Mouse (Mus musculus) WW6 (cell line): Measurements from ENCODE around the gene Ybx2.
"Not testable (repeated sequence)": the region's sequence is repeated elsewhere in the genome, so short reads cannot be mapped to it uniquely, and the experiment has no call there.

Experiments
- DNase-seq: peaks from one replicate; pipeline ENCODE4 v3.0.0-alpha.2; 2013; ENCODE audit warnings: low read depth, low spot score

Ybx2 gene

GRCm38 (mm10) chr11:69934681-69935080 is 915 bp upstream of the Ybx2 start:
- DNase-seq, result no peak

DNA sequence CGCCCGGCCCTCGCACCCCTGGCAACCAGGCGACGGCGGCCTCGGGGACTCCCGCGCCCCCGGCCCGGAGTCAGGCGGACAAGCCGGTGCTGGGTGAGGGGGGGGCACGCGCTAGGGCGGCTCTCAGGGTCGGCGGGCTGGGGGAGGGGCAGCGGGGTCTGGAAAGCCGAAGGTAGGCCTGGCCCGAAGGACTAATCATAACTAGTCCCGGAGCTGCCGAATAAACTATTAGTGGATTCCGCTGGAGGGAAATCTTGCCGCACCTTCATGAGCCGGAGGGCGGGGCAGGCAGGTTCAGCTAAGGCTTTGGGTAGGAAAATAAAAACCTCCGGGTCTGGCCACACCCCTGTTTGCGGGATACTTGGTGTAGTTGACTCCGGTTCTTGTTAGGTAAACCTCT is 560 bp downstream of the Ybx2 start:
- no peak for DNase-seq

- no peak for DNase-seq
Observed at GRCm38 (mm10) chr11:69936714-69937347, 1.2 kb downstream of the Ybx2 start.

DNA sequence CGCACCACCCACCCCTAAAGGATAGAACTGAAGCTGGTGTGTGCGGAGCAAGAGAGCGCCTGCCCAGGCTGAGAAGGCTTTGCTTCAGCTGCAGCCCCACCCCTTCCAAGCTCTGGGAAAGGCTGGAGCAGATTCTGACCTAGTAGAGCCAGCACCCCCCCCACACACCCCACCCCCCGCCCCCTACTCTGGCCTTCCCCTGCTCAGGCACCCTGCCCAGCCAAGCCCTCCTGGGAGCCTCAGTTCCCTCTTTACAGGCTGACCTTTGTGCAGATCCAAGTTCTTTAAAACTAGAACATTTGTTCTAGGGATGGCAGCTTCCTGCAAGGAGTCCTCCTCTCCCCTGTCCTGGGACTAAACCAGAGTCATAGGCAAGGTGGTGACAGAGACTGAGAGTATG is 1.8 kb downstream of the Ybx2 start:
- no peak for DNase-seq

DNA sequence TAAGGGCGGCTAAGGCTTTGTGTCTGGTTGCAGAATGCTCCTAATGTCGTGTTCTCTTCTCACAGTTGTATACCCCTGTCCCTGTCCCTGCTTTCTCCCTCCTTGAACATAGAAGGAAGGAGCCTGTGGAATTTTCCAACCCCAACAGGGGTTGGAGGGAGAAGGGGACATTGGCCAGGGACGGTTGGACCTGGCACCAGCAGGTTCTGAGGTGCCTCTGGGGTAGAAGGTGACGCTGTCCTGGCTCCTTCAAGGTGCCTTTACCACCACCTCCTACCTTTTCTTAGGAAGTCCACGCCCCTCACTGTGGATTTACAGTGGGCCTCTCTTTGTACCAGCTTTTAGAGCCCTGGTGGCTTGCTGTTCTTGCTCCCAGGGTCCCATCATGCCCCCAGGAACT is 2.2 kb downstream of the Ybx2 start:
- no peak for DNase-seq

GRCm38 (mm10) chr11:69938401-69938979 is 2.9 kb downstream of the Ybx2 start:
- DNase-seq, result no peak

- DNase-seq, result no peak
Observed at GRCm38 (mm10) chr11:69939181-69939580, 3.6 kb downstream of the Ybx2 start.

DNA sequence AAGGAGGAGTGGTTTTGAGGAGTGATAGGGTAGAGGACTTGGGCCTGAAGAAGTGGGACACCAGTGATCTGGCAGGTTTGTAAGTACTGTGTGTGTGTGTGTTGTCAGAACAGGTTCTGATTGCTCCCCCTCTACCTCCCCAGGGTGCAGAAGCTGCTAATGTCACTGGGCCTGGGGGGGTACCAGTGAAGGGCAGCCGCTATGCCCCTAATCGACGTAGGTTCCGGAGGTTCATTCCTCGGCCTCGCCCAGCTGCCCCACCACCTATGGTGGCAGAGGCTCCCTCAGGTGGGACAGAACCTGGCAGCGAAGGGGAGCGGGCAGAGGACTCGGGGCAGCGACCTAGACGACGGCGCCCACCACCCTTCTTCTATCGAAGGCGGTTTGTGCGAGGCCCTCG is 4.1 kb downstream of the Ybx2 start:
- DNase-seq, result no peak

DNA sequence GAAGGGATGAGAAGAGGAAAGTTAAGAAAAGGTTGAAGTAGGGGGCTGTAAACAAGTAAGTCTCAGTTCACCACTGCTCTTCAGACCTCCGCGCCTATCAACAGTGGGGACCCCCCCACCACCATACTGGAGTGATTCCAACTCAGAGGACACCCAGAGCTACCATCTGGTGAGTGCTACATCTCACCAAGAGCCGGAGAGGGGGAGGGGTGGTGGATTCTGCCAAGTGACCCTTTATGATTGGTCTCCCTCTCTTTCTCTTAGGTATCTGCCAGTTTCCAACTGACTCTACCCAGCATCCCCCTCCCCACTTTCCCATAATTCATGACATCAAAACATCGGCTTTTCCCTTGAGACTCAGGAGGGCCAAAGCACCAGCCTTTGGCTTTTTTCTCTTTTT is 5.4 kb downstream of the Ybx2 start:
- DNase-seq, result no peak

- no peak for DNase-seq
Observed at GRCm38 (mm10) chr11:69945216-69945615, 9.6 kb downstream of the Ybx2 start.

GRCm38 (mm10) chr11:69945997-69946891 is 10.6 kb downstream of the Ybx2 start:
- no peak for DNase-seq

- no peak for DNase-seq
Observed at GRCm38 (mm10) chr11:69947337-69948065, 11.9 kb downstream of the Ybx2 start.

DNA sequence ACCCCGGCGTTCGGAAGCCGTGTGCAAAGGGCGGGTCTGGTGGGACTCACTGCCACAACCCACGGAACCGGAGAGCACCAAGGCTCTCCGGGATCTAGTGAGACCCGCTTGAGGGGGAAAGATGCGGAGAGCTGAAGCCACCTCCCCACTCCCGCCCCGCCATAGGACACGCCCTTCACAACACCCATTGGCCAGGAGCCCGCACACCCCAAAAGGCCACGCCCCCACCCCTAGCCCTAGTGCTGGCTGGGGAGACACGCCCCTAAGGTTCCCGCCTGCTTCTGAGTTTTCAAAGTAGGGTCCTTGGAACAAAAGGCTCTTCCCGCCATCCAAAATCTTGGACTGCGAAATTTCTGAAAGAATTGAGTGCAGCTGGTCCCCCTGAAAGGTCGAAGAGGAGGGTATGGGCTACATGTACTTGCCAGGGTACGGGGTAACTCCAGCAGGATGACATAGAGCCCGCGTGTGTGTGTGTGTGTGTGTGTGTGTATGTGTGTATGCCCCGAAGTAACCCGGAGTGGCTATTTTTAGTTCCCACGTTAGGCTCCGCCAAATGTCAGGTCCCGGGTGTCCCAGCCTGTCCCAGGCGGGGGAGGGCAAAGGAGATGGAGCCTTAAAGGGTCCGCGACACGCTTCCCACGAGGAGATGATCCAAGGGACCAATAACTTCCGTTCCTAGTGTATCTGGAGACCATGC is 12.6 kb downstream of the Ybx2 start, which contains the start of gene Slc2a4:
Gene Slc2a4 (minus strand): TSS at position 123 of the 697 bp plus-strand sequence.
- peak; percentile 91 for DNase-seq

GRCm38 (mm10) chr11:69948763-69949150 is 13.2 kb downstream of the Ybx2 start:
- DNase-seq, result peak; percentile 84

DNA sequence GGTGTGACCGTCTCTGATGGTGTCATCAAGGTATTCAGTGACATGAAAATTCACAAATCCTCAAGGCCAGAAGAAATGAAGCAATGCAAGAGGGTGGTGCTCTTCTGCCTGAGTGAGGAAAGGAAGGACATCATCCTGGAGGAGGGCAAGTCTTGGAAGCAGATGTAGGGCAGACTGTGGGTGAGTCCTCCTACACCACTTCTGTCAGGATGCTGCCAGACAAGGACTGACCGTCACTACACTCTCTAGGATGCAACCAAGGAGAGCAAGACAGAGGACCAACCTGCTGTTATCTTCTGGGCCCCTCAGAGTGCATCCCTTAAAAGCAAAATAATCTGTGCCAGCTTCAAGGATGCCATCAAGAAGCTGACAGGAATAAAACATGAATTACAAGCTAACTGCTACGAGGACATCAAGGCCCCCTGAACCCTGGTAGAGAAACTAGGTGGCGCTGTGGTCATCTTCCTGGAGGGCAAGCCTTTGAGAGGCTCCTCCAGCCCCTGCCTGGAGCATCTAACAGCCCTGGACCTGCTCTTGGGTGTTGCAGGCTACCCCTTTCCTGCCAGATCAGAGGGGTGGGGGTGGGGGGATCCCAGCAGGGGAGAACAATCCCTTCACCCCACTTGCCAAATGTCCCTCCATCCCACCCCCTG is 15.3 kb downstream of the Ybx2 start:
- DNase-seq, result no peak

DNA sequence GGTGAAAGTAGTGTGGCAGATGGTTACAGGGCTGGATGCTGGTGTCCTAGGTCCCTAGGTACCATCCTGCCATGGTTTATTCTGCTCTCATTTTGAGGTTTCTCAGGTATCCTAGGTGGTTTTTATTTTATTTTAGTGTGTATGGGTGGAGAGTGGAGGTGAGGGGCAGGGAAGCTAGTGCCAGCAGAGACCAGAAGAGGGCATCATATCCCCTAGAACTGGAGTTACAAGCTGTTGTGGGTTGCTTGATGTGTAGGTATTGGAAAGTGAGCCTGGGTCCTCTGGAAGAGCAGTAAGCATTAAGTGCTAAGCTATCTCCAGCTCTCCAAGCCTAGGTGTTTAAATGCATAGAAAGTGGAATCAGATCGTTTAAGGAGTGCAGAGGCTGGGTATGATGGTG is 16.7 kb downstream of the Ybx2 start:
- no peak for DNase-seq

GRCm38 (mm10) chr11:69953267-69953915 is 17.8 kb downstream of the Ybx2 start:
- DNase-seq, result no peak

DNA sequence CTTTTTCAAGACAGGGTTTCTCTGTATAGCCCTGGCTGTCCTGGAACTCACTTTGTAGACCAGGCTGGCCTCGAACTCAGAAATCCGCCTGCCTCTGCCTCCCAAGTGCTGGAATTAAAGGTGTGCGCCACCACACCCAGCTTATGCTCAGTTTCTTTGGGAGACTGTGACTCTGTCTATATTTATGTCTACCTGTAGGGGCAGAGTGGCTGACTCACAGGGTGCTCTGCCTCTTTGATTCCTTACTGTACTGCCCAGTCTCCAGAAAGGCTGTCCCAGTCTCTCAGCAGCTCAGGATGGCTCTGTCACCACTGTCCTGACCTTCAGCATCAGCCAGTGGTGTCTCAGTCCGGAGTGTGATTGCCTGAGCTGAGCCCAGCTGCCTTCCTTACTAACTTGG is 20.0 kb downstream of the Ybx2 start:
- DNase-seq, result not testable (repeated sequence)

- no peak for DNase-seq
Observed at GRCm38 (mm10) chr11:69956218-69956617, 20.6 kb downstream of the Ybx2 start.

DNA sequence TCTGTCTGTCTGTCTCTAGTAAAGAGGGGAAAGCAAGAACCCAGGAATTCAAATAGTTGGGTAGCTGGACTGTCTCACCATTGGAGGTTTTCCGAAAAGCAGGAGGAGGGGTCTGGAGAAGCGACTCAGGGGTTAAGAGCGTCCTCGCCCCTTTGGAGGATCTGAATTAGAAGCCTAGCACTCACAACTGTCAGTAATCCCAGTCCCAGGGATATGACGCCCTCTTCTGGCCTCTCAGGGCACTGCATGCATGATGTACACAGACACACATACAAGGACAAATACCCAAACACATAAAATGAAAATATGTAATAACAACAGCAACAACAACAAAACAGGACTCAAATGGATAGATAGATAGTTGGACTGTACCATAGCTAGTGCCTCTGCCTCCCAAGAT is 25.0 kb downstream of the Ybx2 start:
- no peak for DNase-seq
